Mouse (Mus musculus) lung, postnatal 0 days (tissue): ENCODE data around the gene Cyth3.

ENCODE experiments used
- CTCF ChIP-seq: IDR thresholded peaks from 2 replicates; pipeline ENCODE4 v1.5.1; 2016; ENCODE audit warnings: antibody characterized with exemption, mild to moderate bottlenecking
- EP300 ChIP-seq: IDR thresholded peaks from 2 replicates; pipeline ENCODE4 v1.6.1; 2016; ENCODE audit warnings: antibody characterized with exemption, mild to moderate bottlenecking, control low read depth

- no peak for TF ChIP-seq CTCF
- no peak for TF ChIP-seq EP300
These were observed 9.3 kb downstream of the Cyth3 start for GRCm38 (mm10) chr5:143631559-143631958.
